Mouse (Mus musculus): ENCODE measurements around the gene Gm5089.
"Not testable (repeated sequence)": the region's sequence is repeated elsewhere in the genome, so short reads cannot be mapped to it uniquely, and the experiment has no call there.

DNA sequence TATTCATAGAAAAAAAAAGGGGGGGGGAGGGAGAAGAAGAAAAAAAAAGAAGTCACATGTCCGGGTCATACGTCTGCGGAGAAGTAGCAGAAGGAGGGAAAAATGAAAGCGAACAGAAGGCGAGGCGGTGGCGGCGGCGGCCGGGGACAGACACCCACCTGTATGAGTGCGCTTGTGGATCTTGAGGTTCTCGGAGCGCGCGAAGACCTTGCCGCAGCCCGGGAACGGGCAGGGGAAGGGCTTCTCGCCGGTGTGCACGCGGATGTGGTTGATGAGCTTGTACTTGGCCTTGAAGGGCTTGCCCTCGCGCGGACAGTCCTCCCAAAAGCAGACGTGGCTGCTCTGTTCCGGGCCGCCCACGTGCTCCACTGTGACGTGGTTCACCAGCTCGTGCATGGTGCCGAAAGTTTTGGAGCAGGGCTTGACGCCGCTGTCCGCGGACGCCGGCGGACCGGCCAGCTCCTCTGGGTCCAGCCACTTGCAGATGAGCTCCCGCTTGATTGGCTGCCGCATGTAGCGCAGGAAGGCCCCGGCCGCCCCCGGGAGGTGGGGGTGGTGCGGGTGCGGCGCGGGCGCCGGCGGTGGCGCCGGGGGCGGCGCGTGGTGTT lies 12.9 kb upstream of the Gm5089 start:
- not testable (repeated sequence) for TF ChIP-seq CTCF (IDR thresholded peaks at IDR 0.05; ENCODE audit: borderline replicate concordance, insufficient read depth, low read length); POLR2A (IDR thresholded peaks at IDR 0.05; ENCODE audit: low read depth, low read length)

Measured in embryonic fibroblast, embryonic 13.5 days (primary cell).